Mouse (Mus musculus): ENCODE data around the gene Skp1a. TPM values are rescaled to one million over a fixed set of nuclear protein-coding genes. Genes with fewer than 3 reads are reported as not detected.

The Skp1a gene
- polyA plus RNA-seq, 1 experiment from 2014 or later = 1,145 TPM

GRCm38 (mm10) chr11:52273183-52273941 is 41.6 kb downstream of the Skp1a start:
- no peaks in the 10 kb centered on the region for H3K9me3 ChIP-seq (replicated peaks)
- no peaks in the 10 kb centered on the region for H3K36me3 ChIP-seq (ENCODE audit: poor library complexity, severe bottlenecking)
- ATAC-seq = no peak
- no peak overlapping the region for H3K4me2 ChIP-seq
- H3K27ac ChIP-seq = no peak overlapping the region; the same call in 1 of the 2 replicates
- H3K4me3 ChIP-seq = no peak overlapping the region
- no peaks in the 10 kb centered on the region for H3K4me1 ChIP-seq
- no peak overlapping the region for H3K9ac ChIP-seq
- WGBS = 84% methylated on average over 11 of the region's 11 CpGs
- H3K27me3 ChIP-seq = no peaks in the 10 kb centered on the region

- H3K27me3 ChIP-seq = no peaks in the 10 kb centered on the region
- H3K9me3 ChIP-seq (replicated peaks) = no peaks in the 10 kb centered on the region
- no peak overlapping the region for H3K27ac ChIP-seq
- no peak overlapping the region for H3K9ac ChIP-seq
- H3K4me1 ChIP-seq = no peaks in the 10 kb centered on the region
- 76% methylated on average over 4 of the region's 4 CpGs for WGBS
- H3K36me3 ChIP-seq (ENCODE audit: poor library complexity, severe bottlenecking) = no peaks in the 10 kb centered on the region
- ATAC-seq = no peak
- H3K4me3 ChIP-seq = no peak overlapping the region
- no peak overlapping the region for H3K4me2 ChIP-seq
Observed at GRCm38 (mm10) chr11:52273942-52274330, 42.1 kb downstream of the Skp1a start.

GRCm38 (mm10) chr11:52274456-52275112 is 42.8 kb downstream of the Skp1a start:
- 91% methylated on average over 20 of the region's 20 CpGs for WGBS
- Histone ChIP-seq H3K4me1 (no peaks in the 10 kb centered on the region), H3K27me3 (no peaks in the 10 kb centered on the region), H3K9me3 (replicated peaks) (no peaks in the 10 kb centered on the region), H3K9ac (no peak overlapping the region), H3K4me2 (no peak overlapping the region), H3K27ac (no peak overlapping the region), H3K36me3 (ENCODE audit: poor library complexity, severe bottlenecking) (no peaks in the 10 kb centered on the region), H3K4me3 (no peak overlapping the region)
- no peak for ATAC-seq

GRCm38 (mm10) chr11:52275366-52275765 is 43.6 kb downstream of the Skp1a start:
- no peaks in the 10 kb centered on the region for H3K4me1 ChIP-seq
- ATAC-seq = no peak
- no peak overlapping the region for H3K27ac ChIP-seq
- no peaks in the 10 kb centered on the region for H3K36me3 ChIP-seq (ENCODE audit: poor library complexity, severe bottlenecking)
- no peak overlapping the region for H3K9ac ChIP-seq
- H3K4me3 ChIP-seq = no peak overlapping the region
- H3K4me2 ChIP-seq = no peak overlapping the region
- WGBS = 88% methylated on average over 8 of the region's 8 CpGs
- H3K9me3 ChIP-seq (replicated peaks) = no peaks in the 10 kb centered on the region
- peaks cover 3% of the 10 kb centered on the region; the same call in 1 of the 2 replicates for H3K27me3 ChIP-seq

GRCm38 (mm10) chr11:52275774-52276555 is 44.2 kb downstream of the Skp1a start:
- 82% methylated on average over 9 of the region's 9 CpGs for WGBS
- no peak overlapping the region for H3K27ac ChIP-seq
- no peaks in the 10 kb centered on the region for H3K9me3 ChIP-seq (replicated peaks)
- H3K9ac ChIP-seq = no peak overlapping the region
- ATAC-seq = no peak
- H3K4me2 ChIP-seq = no peak overlapping the region
- H3K4me1 ChIP-seq = no peaks in the 10 kb centered on the region
- H3K27me3 ChIP-seq = peaks cover 3% of the 10 kb centered on the region; the same call in 1 of the 2 replicates
- no peak overlapping the region for H3K4me3 ChIP-seq
- H3K36me3 ChIP-seq (ENCODE audit: poor library complexity, severe bottlenecking) = no peaks in the 10 kb centered on the region

GRCm38 (mm10) chr11:52276961-52277391 is 45.2 kb downstream of the Skp1a start:
- Histone ChIP-seq H3K4me2 (no peak overlapping the region), H3K9ac (no peak overlapping the region), H3K27ac (no peak overlapping the region), H3K4me1 (no peaks in the 10 kb centered on the region), H3K36me3 (ENCODE audit: poor library complexity, severe bottlenecking) (no peaks in the 10 kb centered on the region), H3K27me3 (peaks cover 12% of the 10 kb centered on the region), H3K4me3 (no peak overlapping the region), H3K9me3 (replicated peaks) (no peaks in the 10 kb centered on the region)
- 90% methylated on average over 8 of the region's 8 CpGs for WGBS
- no peak for ATAC-seq

- H3K27ac ChIP-seq = no peak overlapping the region
- H3K9me3 ChIP-seq (replicated peaks) = no peaks in the 10 kb centered on the region
- ATAC-seq = no peak
- no peak overlapping the region for H3K9ac ChIP-seq
- H3K4me1 ChIP-seq = peaks cover 3% of the 10 kb centered on the region
- no peak overlapping the region for H3K4me3 ChIP-seq
- WGBS = 94% methylated on average over 6 of the region's 6 CpGs
- no peak overlapping the region for H3K4me2 ChIP-seq
- H3K36me3 ChIP-seq (ENCODE audit: poor library complexity, severe bottlenecking) = no peaks in the 10 kb centered on the region
- H3K27me3 ChIP-seq = peaks cover 17% of the 10 kb centered on the region
Observed at GRCm38 (mm10) chr11:52277433-52278150, 45.8 kb downstream of the Skp1a start.

- Histone ChIP-seq H3K27me3 (peaks cover 21% of the 10 kb centered on the region), H3K4me1 (peaks cover 6% of the 10 kb centered on the region), H3K27ac (no peak overlapping the region), H3K9me3 (replicated peaks) (no peaks in the 10 kb centered on the region), H3K36me3 (ENCODE audit: poor library complexity, severe bottlenecking) (no peaks in the 10 kb centered on the region), H3K9ac (no peak overlapping the region), H3K4me3 (no peak overlapping the region), H3K4me2 (no peak overlapping the region)
- WGBS = 91% methylated on average over 3 of the region's 3 CpGs
- no peak for ATAC-seq
Observed at GRCm38 (mm10) chr11:52278164-52278563, 46.4 kb downstream of the Skp1a start.

- Histone ChIP-seq H3K9ac (no peak overlapping the region), H3K36me3 (ENCODE audit: poor library complexity, severe bottlenecking) (no peaks in the 10 kb centered on the region), H3K9me3 (replicated peaks) (no peaks in the 10 kb centered on the region), H3K4me3 (no peak overlapping the region), H3K4me1 (peaks cover 13% of the 10 kb centered on the region), H3K27ac (no peak overlapping the region), H3K4me2 (no peak overlapping the region), H3K27me3 (peaks cover 29% of the 10 kb centered on the region)
- 93% methylated on average over 6 of the region's 6 CpGs for WGBS
- ATAC-seq = no peak
Observed at GRCm38 (mm10) chr11:52278991-52279390, 47.2 kb downstream of the Skp1a start.

GRCm38 (mm10) chr11:52279611-52280145 is 47.9 kb downstream of the Skp1a start:
- H3K9ac ChIP-seq = no peak overlapping the region
- 96% methylated on average over 8 of the region's 8 CpGs for WGBS
- H3K9me3 ChIP-seq (replicated peaks) = no peaks in the 10 kb centered on the region
- no peak for ATAC-seq
- H3K36me3 ChIP-seq (ENCODE audit: poor library complexity, severe bottlenecking) = no peaks in the 10 kb centered on the region
- H3K27me3 ChIP-seq = peaks cover 35% of the 10 kb centered on the region
- H3K4me1 ChIP-seq = peaks cover 20% of the 10 kb centered on the region
- no peak overlapping the region for H3K27ac ChIP-seq
- no peak overlapping the region for H3K4me3 ChIP-seq
- H3K4me2 ChIP-seq = no peak overlapping the region

- peaks cover 22% of the 10 kb centered on the region for H3K4me1 ChIP-seq
- no peak for ATAC-seq
- WGBS = 90% methylated on average over 11 of the region's 11 CpGs
Observed at GRCm38 (mm10) chr11:52280566-52281455, 49.0 kb downstream of the Skp1a start.

More at GRCm38 (mm10) chr11:52280566-52281455, 49.0 kb downstream of the Skp1a start:
- peaks cover 46% of the 10 kb centered on the region for H3K27me3 ChIP-seq
- no peaks in the 10 kb centered on the region for H3K36me3 ChIP-seq (ENCODE audit: poor library complexity, severe bottlenecking)
- no peaks in the 10 kb centered on the region for H3K9me3 ChIP-seq (replicated peaks)
- H3K4me2 ChIP-seq = no peak overlapping the region
- no peak overlapping the region for H3K4me3 ChIP-seq
- no peak overlapping the region for H3K27ac ChIP-seq
- H3K9ac ChIP-seq = no peak overlapping the region
